Mouse (Mus musculus) mouse trophoblast stem cell (cell line): Measurements from ENCODE around the gene Asic4.

ENCODE experiments used
- in situ Hi-C, 2 experiments: fragments of 300-500 bp; cut with MseI, MboI; formaldehyde crosslinking; loops; 2 replicates in 1 of 2; 3 replicates in 1 of 2; pipeline ENCODE4 v1.15.1; 2025

Asic4 gene

GRCm38 (mm10) chr1:75501905-75502304, 51.7 kb downstream of the Asic4 start:
- in situ Hi-C loops = no loop called here

DNA sequence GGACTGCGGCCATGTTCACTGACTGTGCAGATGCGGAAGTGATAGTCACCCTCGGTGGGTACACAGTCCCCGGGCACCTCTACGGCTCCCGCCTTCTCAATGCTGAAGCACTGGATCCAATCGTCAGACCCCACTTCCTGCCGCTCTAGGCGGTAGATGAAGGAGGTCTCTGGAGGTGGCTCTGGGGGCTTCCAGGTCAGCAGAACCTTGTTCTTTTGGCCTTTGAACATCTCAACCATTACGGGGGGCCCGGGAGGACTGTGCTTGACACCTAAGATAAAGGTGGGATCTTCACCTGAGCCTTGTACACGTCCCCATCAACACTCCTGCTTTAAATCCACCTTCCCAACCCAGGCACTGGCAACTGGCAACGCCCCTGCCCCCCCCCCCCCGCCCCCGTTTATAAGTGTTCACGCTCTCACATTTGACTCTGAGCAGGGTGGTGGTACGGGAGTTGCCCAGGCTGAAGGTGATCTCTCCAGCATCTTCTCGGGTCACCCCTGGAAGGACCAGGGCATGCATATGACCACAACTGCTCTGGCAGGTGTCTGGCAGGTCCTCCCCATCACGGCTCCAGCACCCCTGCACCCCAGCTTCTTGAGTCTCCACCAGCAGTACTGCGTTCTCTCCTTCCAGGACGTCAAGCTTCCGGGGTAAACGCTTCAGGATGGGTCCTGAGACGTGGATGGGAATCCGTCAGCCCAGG, 52.9 kb downstream of the Asic4 start:
- in situ Hi-C loops = no loop called here

DNA sequence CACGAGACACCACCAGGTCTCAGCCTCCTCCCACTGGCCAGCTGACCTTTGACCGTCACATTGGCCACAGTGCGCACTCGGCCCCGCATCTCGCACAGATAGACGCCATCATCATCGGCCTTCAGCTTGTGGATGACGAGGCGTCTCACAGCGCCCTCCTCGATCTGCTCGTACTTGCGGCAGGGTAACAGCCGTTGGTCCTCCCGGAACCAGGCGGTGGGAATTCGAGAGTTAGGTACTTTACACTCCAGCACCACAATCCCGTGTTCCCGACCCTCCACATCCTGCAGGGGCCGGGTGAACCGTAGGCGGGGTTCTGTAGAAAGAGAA, 53.4 kb downstream of the Asic4 start:
- in situ Hi-C loops = no loop called here

DNA sequence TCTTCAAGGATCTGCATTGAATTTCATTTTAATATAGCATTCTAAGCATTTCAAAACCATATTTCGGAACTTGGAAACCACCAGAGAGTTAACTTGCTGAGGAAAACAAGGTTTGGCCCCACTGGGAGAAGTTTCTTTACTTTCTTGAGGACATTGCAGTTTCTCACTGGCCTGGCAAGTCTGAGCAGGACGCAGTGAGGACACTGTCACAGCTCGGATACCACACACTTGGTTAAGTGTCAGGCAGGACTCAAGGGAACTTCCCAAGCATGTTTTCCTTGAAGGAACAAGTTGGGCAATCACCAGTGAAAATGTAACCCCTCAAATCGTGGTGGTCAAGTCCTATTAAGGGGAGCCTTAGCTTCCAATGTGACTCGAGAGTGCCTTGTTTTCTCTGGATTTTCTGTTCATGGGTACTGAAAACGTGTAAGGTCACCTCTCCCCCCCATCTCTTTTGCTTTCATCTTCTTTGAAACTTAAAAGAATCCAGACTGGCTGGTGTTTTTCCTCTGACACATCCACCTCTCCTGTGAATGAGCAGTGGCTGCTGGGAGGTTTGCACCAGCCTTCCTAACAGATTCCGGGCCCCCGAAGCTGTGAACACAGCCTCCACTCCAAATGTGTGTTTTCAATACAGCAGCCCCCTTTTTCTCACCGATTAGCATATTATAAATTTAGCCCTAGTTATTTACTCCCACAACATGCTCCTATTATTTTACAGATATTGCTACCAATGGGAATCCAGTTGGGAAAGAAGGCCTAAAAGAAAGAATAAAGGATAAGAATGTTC, 54.2 kb downstream of the Asic4 start:
- in situ Hi-C loops = no loop called here

DNA sequence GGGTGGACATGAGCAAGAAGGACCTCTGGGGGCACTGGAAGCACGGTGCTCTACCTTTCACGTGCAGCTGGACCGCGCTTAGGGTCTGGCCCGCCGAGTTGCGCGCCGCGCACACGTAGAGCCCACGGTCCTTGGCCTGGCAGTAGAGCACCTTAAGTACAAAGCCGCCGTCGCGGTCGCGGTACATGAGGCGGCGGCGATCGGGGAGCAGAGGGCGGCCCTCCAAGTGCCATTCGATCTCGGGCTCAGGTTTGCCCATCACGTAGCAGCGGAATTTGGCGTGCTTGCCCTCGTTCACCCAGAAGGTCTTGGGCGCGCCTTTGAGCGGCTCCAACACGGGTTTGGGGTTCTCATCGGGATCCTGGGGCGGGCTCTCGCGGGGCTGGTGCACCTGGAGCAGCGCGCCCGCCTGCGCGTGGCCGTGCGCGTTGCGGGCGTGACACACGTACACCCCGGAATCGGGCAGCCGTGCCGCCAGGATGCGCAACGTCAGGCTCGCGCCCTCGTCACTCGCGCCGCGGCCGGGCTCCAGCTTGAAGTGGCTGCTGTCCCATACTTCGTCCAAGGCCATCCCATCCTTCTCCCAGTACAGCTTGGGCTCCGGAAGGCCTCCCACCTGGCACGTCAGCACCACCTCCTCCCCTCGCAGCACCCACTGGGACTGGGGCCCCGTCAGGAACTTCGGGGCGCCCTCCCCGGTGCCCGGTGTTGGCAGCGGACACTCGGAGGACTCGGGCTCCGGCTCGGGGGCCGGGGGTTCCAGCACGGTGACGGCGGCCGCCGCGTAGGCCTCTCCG, 55.1 kb downstream of the Asic4 start:
- in situ Hi-C loops = no loop called here

GRCm38 (mm10) chr1:75505956-75506831, 56.0 kb downstream of the Asic4 start, which contains the start of gene Obsl1:
Obsl1 (minus strand) TSS chr1:75506452.
- in situ Hi-C loops = no loop called here

DNA sequence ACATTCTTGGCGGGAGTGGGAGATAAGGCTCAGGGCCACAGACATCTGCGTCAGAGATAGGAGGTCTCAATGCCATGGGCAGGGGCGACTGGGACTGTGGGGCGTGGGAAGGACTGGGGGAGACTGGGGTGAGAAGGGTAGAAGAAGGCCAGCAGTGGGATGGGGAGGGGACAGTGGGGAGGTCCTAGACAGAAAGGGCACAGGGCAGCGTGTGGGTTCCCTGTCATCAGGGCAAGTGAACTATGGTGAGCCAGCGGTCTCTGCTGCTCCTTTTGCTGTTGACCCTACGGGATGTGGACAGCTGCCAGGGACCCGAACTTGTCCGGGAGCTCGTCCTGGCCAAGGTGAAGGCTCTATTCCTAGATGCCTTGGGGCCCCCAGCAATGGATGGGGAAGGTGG, 56.8 kb downstream of the Asic4 start, which contains the start of gene Inha:
Gene Inha, plus strand, starts transcription at position 72 of the 400 bp plus-strand sequence.
- in situ Hi-C loops = no loop called here

DNA sequence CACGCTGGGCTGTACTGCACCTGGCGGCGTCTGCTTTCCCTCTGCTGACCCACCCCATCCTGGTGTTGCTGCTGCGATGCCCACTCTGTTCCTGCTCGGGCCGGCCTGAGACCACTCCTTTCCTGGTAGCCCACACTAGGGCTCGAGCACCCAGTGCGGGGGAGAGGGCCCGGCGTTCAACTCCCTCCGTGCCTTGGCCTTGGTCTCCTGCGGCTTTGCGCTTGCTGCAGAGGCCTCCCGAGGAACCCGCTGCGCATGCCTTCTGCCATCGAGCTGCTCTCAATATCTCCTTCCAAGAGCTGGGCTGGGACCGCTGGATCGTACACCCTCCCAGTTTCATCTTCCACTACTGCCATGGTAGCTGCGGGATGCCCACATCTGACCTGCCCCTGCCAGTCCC, 59.4 kb downstream of the Asic4 start:
- in situ Hi-C loops = no loop called here

DNA sequence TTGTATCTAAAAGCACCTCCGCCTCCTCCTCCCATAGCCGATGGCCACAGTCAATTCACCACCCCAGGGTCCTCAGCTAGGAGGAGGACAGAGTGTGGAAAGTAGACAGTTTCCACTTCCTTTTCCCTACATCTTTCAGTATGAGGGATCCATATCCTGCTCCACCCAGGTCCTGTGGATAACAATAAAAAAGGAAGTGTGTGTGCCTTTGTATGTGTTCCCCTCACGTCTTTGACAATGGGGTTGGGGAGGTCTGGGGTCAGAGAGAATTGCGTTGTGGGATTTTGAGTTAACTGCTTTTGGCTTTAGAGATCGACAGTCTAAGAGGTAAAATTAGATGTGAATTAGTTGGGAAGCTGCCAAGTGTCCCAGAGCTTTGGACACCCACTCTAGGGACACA, 59.9 kb downstream of the Asic4 start:
- in situ Hi-C loops = no loop called here

DNA sequence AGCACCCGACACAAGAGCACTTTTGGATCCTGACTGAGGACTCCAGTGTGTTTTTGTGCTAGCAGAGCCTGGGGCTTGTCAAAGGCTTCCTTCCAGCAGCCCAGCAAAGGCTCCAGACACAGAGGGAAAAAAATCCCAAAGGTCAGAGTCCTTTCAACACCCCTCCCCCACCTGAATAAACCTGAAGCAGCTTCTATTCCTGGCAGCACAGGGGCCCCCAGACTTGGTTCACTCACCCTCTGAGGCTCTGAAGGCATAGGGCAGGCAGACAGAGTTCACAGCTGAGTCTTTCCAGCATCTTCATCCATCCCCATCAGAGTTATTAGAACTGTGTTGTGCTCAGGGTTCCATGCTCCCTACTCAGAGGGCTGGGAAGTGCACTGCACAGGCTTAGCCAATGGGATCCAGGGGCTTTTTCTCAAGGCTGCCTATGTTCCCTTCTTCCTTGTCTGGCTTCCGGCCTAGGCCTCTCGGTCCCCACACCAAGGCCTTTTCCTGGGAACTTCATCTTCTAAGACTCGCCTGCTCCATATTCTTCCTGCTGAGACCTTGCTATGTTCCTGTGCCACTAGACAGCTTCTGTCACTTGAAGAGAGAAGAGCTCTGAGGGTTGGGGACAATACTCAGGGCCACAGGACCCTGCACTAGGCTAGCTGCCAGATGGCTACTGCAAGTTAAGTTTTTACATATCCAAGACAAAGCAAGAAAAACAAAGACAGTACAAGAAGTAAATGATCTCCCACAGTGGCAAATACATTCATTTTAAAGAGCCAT, 61.4 kb downstream of the Asic4 start:
- in situ Hi-C loops = no loop called here

DNA sequence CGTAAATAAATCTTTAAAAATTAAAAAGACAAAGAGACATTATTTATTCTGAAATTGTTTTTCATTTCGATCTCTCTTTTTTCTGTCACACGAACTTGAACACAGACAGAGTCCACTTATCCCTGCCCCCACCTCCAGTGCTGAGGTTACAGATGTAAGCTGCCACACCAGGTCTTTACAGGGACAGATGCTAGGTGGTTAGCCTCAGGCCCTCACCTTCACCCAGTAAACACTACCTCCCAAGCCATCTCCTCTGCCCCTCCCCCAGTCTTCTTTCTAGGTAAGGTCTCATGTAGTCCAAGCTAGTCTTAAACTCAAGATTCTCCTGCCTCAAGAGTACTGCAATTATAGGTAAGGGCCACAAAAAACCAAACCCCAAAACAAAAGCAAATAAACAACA, 62.3 kb downstream of the Asic4 start:
- in situ Hi-C loops = no loop called here

DNA sequence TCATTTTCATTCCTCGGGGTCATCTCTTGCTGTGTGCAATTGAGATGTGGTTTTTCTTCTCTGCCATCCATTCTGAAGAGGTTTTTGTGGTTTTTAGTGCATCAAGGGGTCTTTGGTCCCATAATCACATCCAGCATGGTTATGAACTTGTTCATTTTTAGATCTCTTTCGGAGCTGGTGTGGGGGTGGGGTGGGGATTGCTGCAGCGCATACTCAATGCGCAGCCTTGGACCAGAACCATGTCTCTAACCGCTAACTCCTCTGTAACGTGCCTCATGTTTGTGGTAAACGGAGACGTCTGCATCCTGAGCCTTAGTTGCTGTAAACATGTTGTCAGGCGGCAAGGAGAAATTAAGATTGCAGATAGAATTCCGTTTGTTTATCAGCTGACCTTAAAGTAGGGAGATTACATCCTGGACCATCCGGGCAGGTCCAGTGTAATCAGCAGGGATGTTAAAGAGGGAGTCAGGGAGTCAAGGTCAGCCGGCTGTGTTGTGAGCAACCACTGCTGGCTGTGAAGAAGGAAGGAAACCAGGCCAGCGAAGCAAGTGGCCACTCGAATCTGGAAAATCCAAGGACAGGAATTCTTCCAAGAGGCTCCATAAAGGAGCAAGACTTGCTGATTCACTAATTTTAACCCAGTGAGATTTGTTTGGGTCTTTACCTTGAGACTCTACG, 66.6 kb downstream of the Asic4 start:
- in situ Hi-C loops = no loop called here

DNA sequence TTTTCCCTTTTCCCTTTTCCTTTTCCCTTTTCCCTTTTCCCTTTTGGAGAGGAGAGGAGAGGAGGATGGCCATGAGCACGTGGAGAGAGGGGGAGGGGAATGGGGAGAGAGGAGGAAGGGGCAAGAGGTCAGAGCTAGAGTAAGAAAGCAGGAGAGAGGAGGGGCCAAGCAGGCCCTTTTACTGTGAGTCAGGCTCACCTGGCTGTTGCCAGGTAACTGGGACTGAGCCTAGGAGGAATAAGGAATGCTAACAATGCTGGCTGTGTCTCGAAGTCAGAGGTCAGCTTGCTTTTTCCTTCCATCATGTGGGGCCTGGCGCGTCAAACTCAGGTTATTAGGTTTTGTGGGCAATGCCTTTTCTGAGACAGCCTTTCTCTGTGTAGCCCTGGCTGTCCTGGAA, 67.7 kb downstream of the Asic4 start:
- in situ Hi-C loops = no loop called here

DNA sequence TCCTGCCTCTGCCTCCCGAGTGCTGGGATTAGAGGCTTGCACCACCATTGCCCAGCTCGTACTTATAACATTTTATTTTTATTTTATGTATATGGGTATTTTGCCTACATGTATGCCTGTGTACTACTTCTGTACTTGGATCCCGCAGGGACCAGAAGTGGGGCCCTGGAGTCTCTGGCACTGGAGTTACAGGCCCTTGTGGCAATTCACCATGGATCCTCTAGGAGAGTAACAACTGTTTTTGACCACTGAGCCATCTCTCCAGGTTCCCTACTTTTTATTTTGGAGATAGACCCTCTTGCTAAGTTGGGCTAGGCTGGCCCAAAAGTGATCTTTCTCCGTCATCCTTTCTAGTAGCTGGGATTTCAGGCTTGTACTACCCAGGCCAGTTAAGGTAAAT, 68.2 kb downstream of the Asic4 start:
- in situ Hi-C loops = no loop called here

GRCm38 (mm10) chr1:75519576-75519975, 69.3 kb downstream of the Asic4 start:
- in situ Hi-C loops = no loop called here

GRCm38 (mm10) chr1:75521321-75522031, 71.2 kb downstream of the Asic4 start, which contains the start of gene Stk11ip:
Stk11ip (plus strand) TSS chr1:75521529.
- in situ Hi-C loops = no loop called here
